Mouse (Mus musculus) heart, embryonic 13.5 days (tissue): ENCODE data around the gene Gm4788. TPM values are rescaled to one million over a fixed set of nuclear protein-coding genes. Genes with fewer than 3 reads are reported as not detected.
"Not testable (repeated sequence)": the region's sequence is repeated elsewhere in the genome, so short reads cannot be mapped to it uniquely, and the experiment has no call there.

Experiments used
- ATAC-seq: fragments of 200-750 bp; cut with Nextera tagmentation; 2 replicates; pipeline ENCODE4 v1.8.0; 2017; ENCODE audit warnings: moderate TSS enrichment; ENCODE audit not compliant: insufficient number of reproducible peaks, low FRiP score, low TSS enrichment; ENCODE audit errors: extremely low read depth
- H3K27ac ChIP-seq: fragments of 300-500 bp; sonication (generic); replicated peaks from 2 replicates; pipeline ENCODE4 v1.5.1; 2015; ENCODE audit warnings: moderate library complexity, mild to moderate bottlenecking, inconsistent platforms
- H3K27me3 ChIP-seq: fragments of 300-500 bp; sonication (generic); replicated peaks from 2 replicates; pipeline ENCODE4 v1.6.1; 2015; ENCODE audit warnings: mild to moderate bottlenecking, inconsistent platforms
- H3K36me3 ChIP-seq: fragments of 300-500 bp; sonication (generic); 2 replicates; pipeline ENCODE4 v1.6.1; 2015; ENCODE audit warnings: mild to moderate bottlenecking, inconsistent platforms
- H3K4me1 ChIP-seq: fragments of 300-500 bp; sonication (generic); 2 replicates; pipeline ENCODE4 v1.6.1; 2015; ENCODE audit warnings: inconsistent platforms
- H3K4me2 ChIP-seq: fragments of 300-500 bp; sonication (generic); 2 replicates; pipeline ENCODE4 v1.6.1; 2015; ENCODE audit warnings: inconsistent platforms, mild to moderate bottlenecking, moderate library complexity
- H3K4me3 ChIP-seq: fragments of 300-500 bp; sonication (generic); 2 replicates; pipeline ENCODE4 v1.5.1; 2015; ENCODE audit warnings: moderate library complexity, mild to moderate bottlenecking, inconsistent platforms
- H3K9ac ChIP-seq: fragments of 300-500 bp; sonication (generic); 2 replicates; pipeline ENCODE4 v1.6.1; 2015; ENCODE audit warnings: inconsistent platforms, mild to moderate bottlenecking, moderate library complexity
- H3K9me3 ChIP-seq: fragments of 300-500 bp; sonication (generic); 2 replicates; pipeline ENCODE4 v1.6.1; 2016; ENCODE audit warnings: inconsistent platforms
- WGBS: fragments of 180-500 bp; shearing (Covaris S2); methylation state at CpG from one replicate; pipeline ENCODE4 v1.1.7; 2015; ENCODE audit warnings: mixed read lengths; 5-methylcytosine and 5-hydroxymethylcytosine counted together
- polyA plus RNA-seq: library from polyadenylated mRNA; unstranded; fragments of >200 nt; fragmentation: Nextera tagmentation; extraction: Ambion mirVana; gene quantifications from 2 replicates; pipeline ENCODE4 v1.2.1, GENCODE M21; 2015

The Gm4788 gene
- polyA plus RNA-seq = not detected in 2 replicates

- Histone ChIP-seq H3K9me3 (no peaks in the 10 kb centered on the region), H3K36me3 (no peaks in the 10 kb centered on the region), H3K4me2 (no peak within 1 kb of the TSS), H3K4me1 (no peaks in the 10 kb centered on the region), H3K27me3 (no peaks in the 10 kb centered on the region), H3K4me3 (no peak within 1 kb of the TSS), H3K9ac (no peak within 1 kb of the TSS), H3K27ac (no peak within 1 kb of the TSS)
- ATAC-seq = no peak
- 88% methylated on average over 1 of the region's 1 CpGs for WGBS
Measured at GRCm38 (mm10) chr1:139781143-139781542, at the start of gene Gm4788. Gene Gm4788, minus strand, starts transcription at chr1:139781243.

GRCm38 (mm10) chr1:139808594-139808993 is 27.6 kb upstream of the Gm4788 start:
- no peak for ATAC-seq
- H3K27me3 ChIP-seq = no peaks in the 10 kb centered on the region
- H3K9ac ChIP-seq = no peak overlapping the region

DNA sequence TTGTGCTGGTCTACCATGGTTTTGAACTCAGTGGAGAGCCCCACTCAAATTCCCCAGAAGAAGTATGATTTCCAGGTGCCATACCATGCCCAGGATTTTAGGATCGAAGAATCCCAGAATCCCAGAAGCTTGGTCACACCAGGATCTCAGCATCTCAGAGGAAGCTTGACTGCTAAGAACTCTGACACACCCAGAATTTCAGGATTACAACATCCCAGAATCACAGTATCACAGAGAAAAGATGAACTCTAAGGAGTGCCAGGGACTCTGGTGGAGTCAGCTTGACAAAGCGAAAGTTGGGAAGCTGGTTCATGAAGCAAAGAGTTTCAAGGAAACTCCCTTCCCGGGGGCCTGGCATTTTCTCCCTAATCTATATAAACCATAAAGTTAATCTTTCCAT is 11.1 kb downstream of the Gm4788 start:
- H3K4me1 ChIP-seq, H3K27me3 ChIP-seq, H3K4me3 ChIP-seq, H3K4me2 ChIP-seq, H3K9ac ChIP-seq, ATAC-seq, H3K36me3 ChIP-seq, H3K9me3 ChIP-seq, H3K27ac ChIP-seq: not testable (repeated sequence)
- 77% methylated on average over 3 of the region's 3 CpGs for WGBS

More at GRCm38 (mm10) chr1:139808594-139808993, 27.6 kb upstream of the Gm4788 start:
- H3K4me1 ChIP-seq = no peaks in the 10 kb centered on the region
- no peak overlapping the region for H3K27ac ChIP-seq
- no peak overlapping the region for H3K4me2 ChIP-seq
- H3K36me3 ChIP-seq = no peaks in the 10 kb centered on the region
- H3K9me3 ChIP-seq = no peaks in the 10 kb centered on the region
- no peak overlapping the region for H3K4me3 ChIP-seq

GRCm38 (mm10) chr1:139716681-139717080 is 64.4 kb downstream of the Gm4788 start:
- H3K4me3 ChIP-seq, H3K4me1 ChIP-seq, H3K9me3 ChIP-seq, ATAC-seq, H3K27ac ChIP-seq, H3K36me3 ChIP-seq, H3K9ac ChIP-seq, H3K27me3 ChIP-seq, H3K4me2 ChIP-seq: not testable (repeated sequence)
- 78% methylated on average over 8 of the region's 22 CpGs for WGBS

DNA sequence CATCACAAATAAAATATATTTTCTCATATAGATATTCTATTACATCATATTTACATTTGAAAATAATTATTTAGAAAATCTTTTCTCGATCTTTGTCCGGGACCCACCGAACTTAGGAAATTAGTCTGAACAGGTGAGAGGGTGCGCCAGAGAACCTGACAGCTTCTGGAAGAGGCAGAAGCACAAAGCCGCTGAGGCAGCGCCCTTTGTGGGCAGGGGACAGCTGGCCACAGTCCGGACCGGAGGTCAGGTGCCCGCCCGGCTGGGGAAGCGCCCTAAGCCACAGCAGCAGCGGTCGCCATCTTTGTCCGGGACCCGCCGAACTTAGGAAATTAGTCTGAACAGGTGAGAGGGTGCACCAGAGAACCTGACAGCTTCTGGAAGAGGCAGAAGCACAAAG is 64.8 kb downstream of the Gm4788 start:
- not testable (repeated sequence) for ATAC-seq, H3K4me2 ChIP-seq, H3K36me3 ChIP-seq, H3K9ac ChIP-seq, H3K4me1 ChIP-seq, H3K9me3 ChIP-seq, H3K27me3 ChIP-seq, H3K4me3 ChIP-seq, H3K27ac ChIP-seq
- 72% methylated on average over 11 of the region's 16 CpGs for WGBS

- H3K36me3 ChIP-seq, H3K4me2 ChIP-seq, H3K27ac ChIP-seq, H3K9ac ChIP-seq, H3K9me3 ChIP-seq, H3K4me1 ChIP-seq, H3K4me3 ChIP-seq, ATAC-seq, H3K27me3 ChIP-seq: not testable (repeated sequence)
- WGBS = 81% methylated on average over 18 of the region's 18 CpGs
Measured at GRCm38 (mm10) chr1:139649921-139650320, 131.1 kb downstream of the Gm4788 start.

Other genes with a start within 250 kb of the Gm4788 start
- not detected in 2 replicates for gene Cfhr1, start 221.0 kb downstream of the Gm4788 start, polyA plus RNA-seq
- gene Cfhr2, start 77.5 kb upstream of the Gm4788 start, polyA plus RNA-seq = not detected in 2 replicates